Mouse (Mus musculus) hematopoietic stem cell, adult 5-6 weeks (primary cell): ENCODE data around the gene Ddx46. TPM values are rescaled to one million over a fixed set of nuclear protein-coding genes. Genes with fewer than 3 reads are reported as not detected.

Source experiments
- ATAC-seq, 2 experiments: fragments of 125-278 bp in 1 of 2; replicated peaks in 1 of 2; 2 replicates each; pipeline ENCODE4 v1.8.0; 2016 to 2017; ENCODE audit warnings: inconsistent platforms in 2 of 2, mild to moderate bottlenecking in 2 of 2, moderate number of reproducible peaks in 2 of 2, low read depth in 1 of 2, moderate TSS enrichment in 1 of 2; ENCODE audit not compliant: low FRiP score in 2 of 2, poor library complexity in 2 of 2, severe bottlenecking in 2 of 2, insufficient read depth in 1 of 2, low TSS enrichment in 1 of 2
- total RNA-seq: library from RNA; stranded (forward); fragments of 172-1452, 232-1000 nt; gene quantifications from 2 replicates; pipeline ENCODE4 v1.2.3, GENCODE M21; 2017

Gene Ddx46
- total RNA-seq, 1 experiment from 2014 or later, result 109 TPM

- ATAC-seq, result peak; percentile 96 to 97
Measured at GRCm38 (mm10) chr13:55622649-55623541, 11.9 kb upstream of the Ddx46 start, which contains the start of gene Caml. Gene Caml (plus strand): TSS chr13:55623005.

GRCm38 (mm10) chr13:55635146-55635571 lies 332 bp downstream of the Ddx46 start:
- peak; percentile 44 to 67; a peak in 3 of 4 replicates for ATAC-seq

GRCm38 (mm10) chr13:55636185-55636983 lies 1.6 kb downstream of the Ddx46 start:
- ATAC-seq, result no peak

GRCm38 (mm10) chr13:55640480-55640879 lies 5.7 kb downstream of the Ddx46 start:
- ATAC-seq, result peak; percentile 75 to 79

GRCm38 (mm10) chr13:55644525-55644924 lies 9.7 kb downstream of the Ddx46 start:
- 0 out of 4 replicates have a peak, but pooled peaks of 1 of the 2 experiments have one; percentile 27 for ATAC-seq

GRCm38 (mm10) chr13:55650098-55650497 lies 15.3 kb downstream of the Ddx46 start:
- ATAC-seq, result no peak

GRCm38 (mm10) chr13:55650980-55651379 lies 16.2 kb downstream of the Ddx46 start:
- ATAC-seq, result no peak

- ATAC-seq, result no peak
Measured at GRCm38 (mm10) chr13:55668550-55668949, 33.7 kb downstream of the Ddx46 start.

- no peak for ATAC-seq
Measured at GRCm38 (mm10) chr13:55672711-55673110, 37.9 kb downstream of the Ddx46 start.

- no peak for ATAC-seq
Measured at GRCm38 (mm10) chr13:55677364-55677763, 42.5 kb downstream of the Ddx46 start.

- ATAC-seq, result no peak
Measured at GRCm38 (mm10) chr13:55682201-55682600, 47.4 kb downstream of the Ddx46 start.

GRCm38 (mm10) chr13:55683581-55683980 lies 48.8 kb downstream of the Ddx46 start:
- ATAC-seq, result no peak

GRCm38 (mm10) chr13:55686107-55686633 lies 51.3 kb downstream of the Ddx46 start:
- ATAC-seq, result no peak

GRCm38 (mm10) chr13:55687927-55688602 lies 53.2 kb downstream of the Ddx46 start:
- ATAC-seq, result no peak

GRCm38 (mm10) chr13:55692535-55693242 lies 57.9 kb downstream of the Ddx46 start, which contains the start of gene B230219D22Rik:
Gene B230219D22Rik (plus strand): TSS chr13:55693124.
- peak; percentile 94 to 96 for ATAC-seq

GRCm38 (mm10) chr13:55693243-55693721 lies 58.5 kb downstream of the Ddx46 start:
- ATAC-seq, result no peak
